Mouse (Mus musculus) small intestine, adult 2 months (tissue): ENCODE measurements around the gene Foxm1.
A peak's percentile ranks its signal among the peaks of the same experiment; 100 is the strongest.

ENCODE experiments used
- CTCF ChIP-seq: fragments of 200-500 bp; IDR thresholded peaks from 2 replicates; pipeline ENCODE4 v1.5.1; 2012; ENCODE audit warnings: low read depth, mild to moderate bottlenecking, control low read depth, inconsistent platforms, low read length, moderate library complexity, mixed read lengths; ENCODE audit not compliant: insufficient replicate concordance, insufficient read length; ENCODE audit errors: extremely low read depth
- POLR2A ChIP-seq: fragments of 200-500 bp; IDR thresholded peaks from 2 replicates; pipeline ENCODE4 v1.6.1; 2012; ENCODE audit warnings: low read depth, mild to moderate bottlenecking, control low read depth, inconsistent platforms, low read length, moderate library complexity

DNA sequence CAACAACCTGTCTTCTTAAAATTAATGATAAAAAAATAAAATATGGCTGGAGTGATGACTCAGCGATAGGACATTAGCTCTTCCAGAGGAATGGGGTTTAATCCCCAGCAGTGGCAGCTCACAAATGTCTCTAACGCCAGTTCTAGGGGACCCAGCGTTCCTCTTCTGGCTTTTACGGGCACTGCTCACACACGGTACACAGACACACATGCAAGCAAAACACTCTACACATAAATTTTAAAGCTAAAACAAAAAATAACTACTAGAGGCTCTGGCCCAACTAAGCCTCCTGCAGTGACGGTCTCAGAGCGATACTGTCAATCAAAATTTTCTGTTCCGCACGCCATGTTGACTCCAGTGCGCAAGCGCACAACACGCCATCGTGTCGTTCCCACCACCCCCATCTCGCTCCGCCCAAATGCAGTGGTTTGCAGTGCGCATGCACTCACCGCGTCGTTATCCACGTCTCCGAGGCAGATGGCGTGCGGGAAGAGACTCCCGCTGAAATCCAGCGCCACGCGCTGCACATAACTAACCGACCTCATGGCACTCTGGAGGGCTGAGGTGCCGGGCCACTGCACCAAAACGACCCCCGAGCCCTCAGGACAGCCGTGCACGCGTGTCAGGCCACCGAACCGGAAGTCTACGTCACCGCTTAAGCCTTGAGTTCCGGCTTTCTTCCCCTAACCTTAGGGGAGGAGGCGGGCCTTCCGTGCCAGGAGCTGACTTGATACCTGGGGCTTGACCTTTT is 61.7 kb downstream of the Foxm1 start, which contains the start of gene Itfg2:
- peak; percentile 69 for TF ChIP-seq POLR2A
- no peak for TF ChIP-seq CTCF
